Mouse (Mus musculus): Measurements from ENCODE around the gene Armc3. TPM values are rescaled to one million over a fixed set of nuclear protein-coding genes. Genes with fewer than 3 reads are reported as not detected.

Gene Armc3
- polyA plus RNA-seq (2014; fragmentation: Illumina TruSeq; extraction: RNeasy Lipid Tissue Mini Kit (QIAGEN cat#74804); ENCODE audit: low replicate concordance), result not detected

GRCm38 (mm10) chr2:19198452-19199365 lies at the start of gene Armc3:
TSS of gene Armc3 (plus strand) at chr2:19199302.

Other genes with a start within 250 kb of the Armc3 start
- gene Pip4k2a, start 201.2 kb upstream of the Armc3 start, polyA plus RNA-seq (2014; fragmentation: Illumina TruSeq; extraction: RNeasy Lipid Tissue Mini Kit (QIAGEN cat#74804); ENCODE audit: low replicate concordance), result 21.6 TPM
- 1.7 TPM for gene 4930426L09Rik, start 201.0 kb upstream of the Armc3 start, polyA plus RNA-seq (2014; fragmentation: Illumina TruSeq; extraction: RNeasy Lipid Tissue Mini Kit (QIAGEN cat#74804); ENCODE audit: low replicate concordance)
- gene Msrb2, start 172.1 kb downstream of the Armc3 start, polyA plus RNA-seq (2014; fragmentation: Illumina TruSeq; extraction: RNeasy Lipid Tissue Mini Kit (QIAGEN cat#74804); ENCODE audit: low replicate concordance), result 2.8 TPM
- gene Ptf1a, start 246.4 kb downstream of the Armc3 start, polyA plus RNA-seq (2014; fragmentation: Illumina TruSeq; extraction: RNeasy Lipid Tissue Mini Kit (QIAGEN cat#74804); ENCODE audit: low replicate concordance), result not detected